Mouse (Mus musculus): Measurements from ENCODE around the gene Rmdn3.

DNA sequence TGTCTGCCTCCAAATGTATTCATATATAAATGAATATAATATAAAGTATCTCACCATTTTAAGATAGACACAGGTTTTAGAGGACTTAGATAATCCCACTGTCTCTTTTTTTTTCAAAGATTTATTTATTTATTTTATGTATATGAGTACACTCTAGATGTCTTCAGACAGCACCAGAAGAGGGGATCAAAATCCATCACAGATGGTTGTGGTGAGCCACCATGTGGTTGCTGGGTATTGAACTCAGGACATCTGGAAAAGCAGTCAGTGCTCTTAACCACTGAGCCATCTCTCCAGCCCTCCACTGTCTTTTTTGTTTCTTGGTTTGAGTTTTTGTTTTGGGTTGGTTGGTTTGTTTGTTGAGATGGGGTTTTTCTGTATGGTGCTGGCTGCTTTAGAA lies 1.0 kb upstream of the Rmdn3 start:
- TF ChIP-seq CTCF (IDR thresholded peaks at IDR 0.05; ENCODE audit: control insufficient read depth, insufficient read depth, insufficient replicate concordance, low read depth, low read length) (no peak), POLR2A (IDR thresholded peaks at IDR 0.05; ENCODE audit: control insufficient read depth, low read depth, low read length) (no peak)
